Mouse (Mus musculus) testis, postnatal 10 days (tissue): ENCODE measurements at regions not wholly inside any gene's neighbourhood (a gene's known extent, or its start where the extent isn't known, plus 50 kb on each side); places are given as distances from the start of the nearest gene placed in this dataset.

Experiments
- DNase-seq: peaks from one replicate; pipeline ENCODE4 v3.0.0; 2021; ENCODE audit warnings: low spot score

DNA sequence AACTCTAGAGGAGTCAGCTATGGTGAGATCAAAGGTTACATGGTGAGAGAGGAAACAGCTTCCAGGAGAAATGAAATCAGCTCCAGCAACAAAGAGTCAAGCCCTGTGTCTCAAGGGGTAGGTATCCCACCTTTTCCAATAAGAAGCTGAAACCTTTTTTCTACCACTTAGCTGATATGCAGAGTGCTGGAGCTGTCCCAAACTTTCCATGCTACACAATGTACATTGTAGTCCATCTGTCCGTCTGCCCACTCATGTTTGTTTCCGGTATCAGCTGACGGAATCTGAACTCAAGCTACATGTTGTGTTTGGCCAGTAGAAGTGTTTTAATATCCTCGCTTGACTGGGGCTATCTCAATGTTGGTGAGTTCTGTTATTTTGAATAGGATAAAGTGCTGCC, 83.6 kb upstream of the Ngf start:
- DNase-seq = no peak

DNA sequence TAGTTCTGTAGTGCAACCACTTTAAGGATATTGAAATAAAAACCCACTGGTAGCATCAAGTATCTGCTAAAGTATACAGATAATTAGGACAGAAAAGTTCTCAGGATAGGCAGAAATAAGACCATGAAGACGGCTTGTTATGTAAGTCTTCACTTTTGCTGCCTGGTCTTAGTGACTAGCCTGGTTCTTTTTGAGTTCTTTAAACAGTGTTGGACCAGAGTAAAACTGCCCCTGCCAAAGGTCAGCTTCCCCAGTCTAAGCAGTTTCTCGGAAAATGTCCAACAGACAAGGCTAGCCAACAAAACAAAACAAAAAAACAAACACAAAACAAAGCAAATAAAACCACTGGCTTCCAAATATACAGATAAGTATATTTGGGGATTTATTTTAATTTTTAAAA, 85.1 kb upstream of the Ngf start:
- no peak for DNase-seq

DNA sequence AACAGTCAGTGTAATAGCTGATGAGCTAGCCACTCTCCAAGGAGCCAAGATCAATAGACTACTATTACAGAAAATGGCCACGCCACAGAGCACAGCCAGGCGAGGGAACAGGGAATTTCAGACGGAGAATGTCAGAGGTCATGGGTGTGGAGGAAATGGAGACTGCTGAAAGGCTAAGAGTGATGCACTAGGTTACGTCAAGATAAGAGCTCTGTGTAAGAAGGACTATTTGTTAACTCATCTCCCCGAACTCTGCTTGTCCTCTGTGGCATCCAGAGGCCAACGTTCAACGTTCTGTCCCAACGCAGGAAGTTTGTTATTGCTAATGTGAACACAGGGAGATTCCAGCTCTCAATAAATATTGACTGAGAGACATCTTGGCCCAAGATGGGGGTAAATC, 86.0 kb upstream of the Ngf start:
- no peak for DNase-seq

DNA sequence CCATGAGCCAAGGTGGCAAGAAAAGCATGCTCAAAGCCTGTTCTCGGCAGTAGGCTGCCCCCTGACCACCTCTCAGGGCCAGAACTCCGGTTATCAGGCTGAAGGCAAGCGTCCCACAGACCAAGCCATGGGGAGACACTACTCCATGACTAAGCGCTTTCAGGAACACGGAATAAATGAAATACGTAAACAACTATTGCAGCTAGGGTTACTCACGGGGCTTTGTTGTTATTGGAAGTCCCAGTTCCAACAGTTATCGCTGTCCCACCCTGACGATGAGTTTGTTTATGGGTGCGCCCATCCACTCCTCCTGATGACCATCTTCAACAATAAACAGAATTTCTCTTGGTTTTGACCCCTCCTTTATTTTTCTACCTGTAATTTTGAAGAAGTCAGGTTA, 88.0 kb upstream of the Ngf start:
- no peak for DNase-seq

DNA sequence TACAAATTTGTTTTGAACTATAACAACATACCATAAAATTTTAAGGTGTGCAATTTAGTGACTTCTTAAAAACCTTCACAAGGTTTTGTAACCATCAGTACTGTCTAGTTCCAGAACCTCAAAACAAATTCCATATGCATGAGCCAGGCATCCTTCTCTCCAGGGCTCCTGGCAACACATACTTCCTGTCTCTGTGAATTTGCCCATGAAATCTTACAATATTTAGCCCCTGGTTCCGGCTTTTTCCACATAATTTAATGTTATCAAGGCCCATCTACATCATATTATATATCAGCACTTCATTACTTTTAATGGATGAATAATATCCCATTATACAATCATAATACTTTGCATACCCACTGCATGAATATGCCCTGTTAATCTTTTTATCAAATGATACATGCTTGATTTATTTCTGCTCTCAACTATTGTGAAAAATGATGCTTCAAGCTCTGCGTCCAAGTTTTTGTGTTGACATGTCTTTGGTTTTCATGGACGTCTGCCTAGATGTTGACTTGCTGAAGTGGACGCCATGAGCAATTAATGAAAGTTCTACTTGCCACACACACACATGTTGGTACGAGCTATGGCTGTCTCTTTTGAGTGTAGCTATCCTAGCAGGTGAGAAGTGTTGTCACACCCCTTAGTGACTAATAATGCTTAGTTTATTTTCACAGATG, 95.2 kb upstream of the Ngf start:
- DNase-seq = no peak

DNA sequence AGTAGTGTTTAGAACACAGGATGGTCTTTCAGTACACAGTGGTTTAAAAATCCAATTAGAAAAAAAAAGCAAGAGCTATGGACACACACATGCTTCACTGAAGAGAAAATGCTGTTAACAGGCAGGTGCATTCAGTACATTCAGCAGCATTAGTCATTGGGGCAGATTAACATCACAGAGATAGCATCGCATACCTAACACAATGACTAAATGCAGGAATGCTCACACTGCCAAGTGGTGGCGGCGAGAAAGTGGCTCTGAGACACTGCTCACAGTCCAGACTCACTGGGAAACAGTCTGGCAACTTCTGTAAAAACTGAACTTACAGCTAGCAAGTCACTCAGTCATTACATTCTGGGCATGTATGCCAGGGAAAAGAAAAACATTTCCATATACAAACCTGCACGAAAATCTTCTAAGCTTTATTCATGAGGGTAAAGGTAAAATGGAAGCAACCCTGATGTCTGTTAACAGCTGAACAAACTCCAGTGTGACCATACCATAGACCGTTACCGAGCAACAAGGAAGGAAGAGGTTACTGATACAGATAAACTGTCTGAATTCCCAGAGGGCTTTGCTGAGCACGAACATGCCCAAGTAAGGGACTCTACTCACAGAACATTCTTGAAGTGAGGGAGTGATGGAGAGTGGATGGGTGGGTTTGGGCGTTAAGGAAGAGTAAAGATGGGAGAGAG, 97.4 kb upstream of the Ngf start:
- no peak for DNase-seq

DNA sequence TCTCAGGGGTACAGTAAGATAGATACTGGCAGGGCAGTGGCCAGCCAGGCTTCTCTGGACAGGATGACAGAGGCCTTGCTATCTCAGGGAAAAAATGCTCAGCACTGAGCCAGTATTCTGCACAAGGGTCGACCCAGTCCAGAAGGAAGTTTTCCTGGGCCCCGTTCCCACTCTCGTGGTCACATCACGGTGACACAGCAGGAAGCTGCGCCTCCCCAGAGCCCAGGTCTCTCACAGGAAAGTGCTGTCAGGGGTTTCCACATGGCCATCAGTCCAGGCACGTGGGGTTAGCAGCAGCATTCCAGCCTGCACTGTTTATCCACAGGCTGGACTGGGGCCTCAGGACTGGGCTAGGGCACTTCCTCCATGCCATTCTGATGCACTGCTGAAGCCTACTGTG, 103.5 kb upstream of the Ngf start:
- DNase-seq = no peak

DNA sequence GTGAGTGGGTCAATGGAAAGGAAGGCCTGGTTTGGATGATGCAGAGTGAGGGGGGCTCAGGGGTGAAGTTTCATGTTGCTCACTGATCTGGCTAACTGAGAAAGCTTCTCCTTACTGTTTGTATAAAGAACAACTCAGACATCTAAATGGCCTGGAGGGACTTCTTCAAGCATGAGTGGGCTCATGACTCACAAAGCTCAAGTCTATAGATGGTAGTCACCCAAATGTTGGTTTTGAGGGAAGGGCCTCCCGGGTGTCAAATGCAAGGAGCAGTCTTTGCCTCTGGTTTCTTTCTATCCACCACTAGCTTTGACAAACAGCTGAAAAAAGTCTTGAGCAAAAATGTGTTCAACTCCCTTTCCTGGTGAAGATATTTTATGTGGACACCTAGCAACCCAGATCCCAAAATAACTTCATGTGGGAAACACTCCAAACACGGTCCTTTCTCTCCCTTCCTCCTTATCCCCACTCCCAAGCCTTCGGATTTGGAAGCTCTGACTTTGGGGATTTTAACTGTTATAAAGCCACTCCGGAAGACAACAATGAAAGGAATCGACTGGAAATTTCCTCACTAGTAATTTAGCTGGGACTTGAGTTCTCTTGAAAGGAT, 105.3 kb upstream of the Ngf start:
- no peak for DNase-seq

DNA sequence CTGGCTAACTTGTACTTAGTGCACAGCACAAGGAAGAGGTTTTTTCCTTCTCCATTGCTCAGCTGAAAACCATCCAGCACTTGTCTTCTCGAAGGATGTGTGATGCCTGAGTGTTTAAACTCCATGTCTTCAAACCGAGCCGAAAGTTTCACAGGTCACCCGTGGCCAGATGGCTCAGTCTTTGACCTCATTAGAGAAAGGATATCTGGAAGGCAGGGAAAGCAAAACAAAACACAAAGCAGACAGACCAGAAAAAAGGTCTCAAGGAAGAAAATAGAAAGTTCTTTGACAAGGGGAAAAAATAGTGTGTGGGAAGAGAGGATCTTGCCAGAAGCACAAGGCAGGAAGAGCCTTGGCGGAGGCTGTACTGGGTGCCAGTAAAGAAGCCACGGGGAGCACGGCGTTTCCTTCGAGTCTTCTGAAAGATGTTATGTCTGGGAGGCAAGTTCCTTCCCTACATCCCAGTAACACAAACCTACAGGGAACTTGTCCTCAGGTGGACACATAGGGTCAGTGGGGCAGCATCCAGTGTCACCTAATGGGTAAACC, 108.9 kb upstream of the Ngf start:
- DNase-seq = no peak

DNA sequence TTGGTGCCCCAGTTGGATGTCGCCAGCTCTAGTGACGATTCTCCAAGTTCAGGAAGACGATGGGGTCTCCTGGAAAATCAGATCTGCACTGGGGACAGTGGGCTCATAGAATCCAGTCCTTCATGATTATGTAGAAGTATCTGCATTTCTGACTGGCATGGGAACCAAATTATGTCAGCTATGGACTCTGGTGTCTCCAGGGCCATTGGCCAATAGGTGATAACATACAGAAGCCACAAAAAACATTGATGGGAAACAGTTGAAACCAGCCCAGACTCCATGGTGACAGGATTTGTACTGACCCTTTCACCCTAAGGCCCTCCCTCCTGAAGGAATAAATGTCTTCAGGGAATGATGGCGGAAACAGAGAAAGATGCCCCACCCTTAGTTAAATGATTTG, 110.9 kb upstream of the Ngf start:
- no peak for DNase-seq

DNA sequence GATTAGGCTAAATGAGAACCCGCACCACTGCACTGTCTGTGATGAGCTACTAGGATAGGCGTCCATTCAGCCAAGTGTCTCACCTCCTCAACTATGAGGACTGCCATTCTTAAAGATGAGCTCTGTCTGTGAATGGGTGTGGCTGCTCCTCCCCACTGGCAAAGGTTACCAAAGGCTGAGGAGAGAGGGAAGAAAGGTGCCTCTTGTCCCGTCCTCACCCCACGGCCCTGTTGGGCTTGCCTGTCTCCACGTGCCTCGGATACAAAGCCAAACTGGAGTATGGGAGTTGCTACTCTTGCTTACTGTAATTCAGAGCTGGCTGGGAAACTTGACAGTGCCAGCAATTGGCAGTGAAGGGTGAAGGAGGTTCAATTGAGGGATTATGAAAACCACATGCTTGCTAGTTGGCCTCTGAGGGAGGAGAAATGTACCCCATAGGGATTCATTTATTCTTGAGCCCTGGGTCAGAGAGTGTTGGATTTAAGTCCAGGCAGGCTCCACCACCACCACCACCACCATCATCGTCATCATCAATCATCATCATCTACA, 112.6 kb upstream of the Ngf start:
- no peak for DNase-seq

DNA sequence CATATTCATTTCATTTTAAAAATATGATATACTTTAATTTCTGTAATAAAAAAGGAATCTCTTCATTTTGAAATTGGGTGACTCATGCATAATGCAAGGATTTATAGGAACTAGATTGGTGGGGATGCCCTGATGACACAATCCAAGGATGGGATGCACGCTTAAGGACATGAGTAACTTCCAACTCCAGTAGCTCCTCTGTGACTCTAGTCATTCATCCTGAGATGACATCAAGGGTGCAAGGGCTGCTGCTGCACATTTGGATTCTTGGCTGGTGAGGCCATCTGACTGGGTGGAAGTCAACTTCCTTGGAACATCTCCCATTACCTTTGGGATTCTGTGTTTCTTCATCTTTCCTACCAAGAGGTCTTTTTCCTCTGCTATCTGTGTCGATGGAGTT, 114.4 kb upstream of the Ngf start:
- no peak for DNase-seq

DNA sequence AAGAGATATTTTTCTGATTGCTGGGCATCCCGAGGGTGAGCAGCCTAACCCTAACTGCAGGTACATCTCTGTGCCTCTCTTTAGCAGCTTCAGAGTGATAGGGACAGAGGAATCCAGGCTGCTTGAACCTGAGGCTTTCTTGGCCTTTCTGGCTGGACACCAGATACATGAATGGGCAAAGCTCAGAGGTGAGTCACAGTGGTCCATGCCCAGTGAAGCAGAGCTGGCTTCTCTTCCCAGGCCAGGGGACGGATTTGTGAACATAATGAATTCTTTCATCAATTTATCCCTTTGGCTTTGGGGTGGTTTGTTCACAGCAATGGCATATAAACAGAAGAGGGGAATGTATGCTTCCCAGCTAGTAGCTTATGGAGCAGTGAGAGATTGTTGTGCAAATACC, 114.9 kb upstream of the Ngf start:
- DNase-seq = no peak

DNA sequence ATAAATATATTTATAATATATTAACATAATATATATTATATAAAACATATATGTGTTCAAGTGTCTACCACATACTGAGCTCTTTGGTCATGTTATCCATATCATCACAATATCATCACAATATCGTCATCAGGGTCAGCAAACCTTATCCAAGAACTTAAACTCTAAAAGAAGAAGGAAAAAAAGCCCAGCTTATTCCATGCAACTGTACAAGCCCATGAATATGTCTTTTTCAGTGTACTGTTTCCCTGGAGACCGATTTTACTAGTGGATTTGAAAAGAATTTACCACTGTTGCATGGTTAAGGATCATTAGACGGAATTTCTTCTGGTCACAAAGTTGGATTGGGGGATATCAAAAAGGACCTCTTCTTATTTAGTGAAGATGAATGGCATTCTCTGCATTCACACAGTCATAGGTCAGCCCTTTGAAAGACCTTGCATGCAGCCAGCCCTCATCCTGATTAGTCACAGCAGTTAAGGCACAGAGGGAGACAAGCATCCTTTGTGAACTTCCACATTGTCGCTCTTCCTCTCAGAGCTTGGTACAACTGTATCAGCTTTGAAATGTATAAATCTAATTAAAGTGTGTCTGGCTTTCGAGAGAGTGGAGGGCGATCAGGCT, 116.3 kb upstream of the Ngf start:
- no peak for DNase-seq

DNA sequence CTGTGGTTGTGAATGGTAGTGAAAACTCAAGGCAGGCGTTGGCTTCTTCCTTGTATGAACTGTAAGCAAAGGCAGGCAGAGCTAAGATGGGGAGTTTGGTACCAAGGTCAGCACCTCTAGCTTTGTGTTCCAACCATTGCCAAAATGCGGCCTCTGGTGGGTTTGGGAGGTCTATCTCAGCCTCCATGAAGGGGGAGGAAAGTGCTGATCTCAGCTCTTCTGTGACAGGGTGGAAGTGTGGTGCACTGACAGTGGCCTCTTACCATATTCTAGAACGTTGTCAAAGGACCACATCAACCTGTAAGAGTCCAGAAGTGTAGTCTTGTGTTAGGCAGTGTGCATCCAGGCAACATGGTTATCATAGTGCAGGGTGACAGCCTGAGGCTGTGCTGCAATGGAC, 123.6 kb upstream of the Ngf start:
- no peak for DNase-seq

DNA sequence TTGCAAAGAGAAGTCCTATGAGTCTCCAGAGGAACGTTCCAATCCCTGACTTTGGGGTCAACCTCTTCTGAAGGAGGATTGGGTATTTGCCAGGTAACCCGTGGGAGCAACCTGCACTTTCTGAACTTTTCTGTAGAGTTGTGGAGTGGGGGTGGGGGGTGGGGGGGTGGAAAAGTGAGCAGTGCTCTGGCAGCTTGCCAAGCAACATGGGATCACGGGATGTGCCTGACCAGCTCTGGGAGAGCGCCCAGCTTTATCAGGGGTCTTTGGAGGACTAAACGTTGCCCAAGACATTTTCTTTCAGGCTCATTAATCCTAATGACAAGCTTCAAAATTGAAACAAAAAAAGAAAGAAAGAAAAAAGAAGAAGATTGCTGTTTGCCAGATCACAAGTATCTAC, 124.4 kb upstream of the Ngf start:
- peak; percentile 64 for DNase-seq

DNA sequence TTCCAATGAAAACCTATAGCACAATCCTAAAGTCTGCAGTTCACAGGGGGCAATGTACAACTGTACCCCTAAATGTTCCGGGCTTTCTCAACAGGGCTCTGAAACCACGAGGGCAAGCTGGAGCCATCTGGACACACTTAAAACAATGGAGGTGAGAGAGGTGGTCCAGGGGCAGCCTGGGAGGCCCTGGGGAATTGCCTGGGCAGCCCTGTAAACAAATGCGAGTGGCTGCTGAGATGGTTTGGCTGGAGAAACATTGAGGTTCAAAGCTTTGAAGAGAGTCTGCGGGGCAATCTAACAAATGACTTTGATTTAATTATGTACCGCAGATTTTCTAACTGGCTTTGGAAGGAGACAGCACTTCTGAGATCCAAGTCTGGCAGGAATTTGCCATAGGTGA, 129.0 kb upstream of the Ngf start:
- DNase-seq = no peak

DNA sequence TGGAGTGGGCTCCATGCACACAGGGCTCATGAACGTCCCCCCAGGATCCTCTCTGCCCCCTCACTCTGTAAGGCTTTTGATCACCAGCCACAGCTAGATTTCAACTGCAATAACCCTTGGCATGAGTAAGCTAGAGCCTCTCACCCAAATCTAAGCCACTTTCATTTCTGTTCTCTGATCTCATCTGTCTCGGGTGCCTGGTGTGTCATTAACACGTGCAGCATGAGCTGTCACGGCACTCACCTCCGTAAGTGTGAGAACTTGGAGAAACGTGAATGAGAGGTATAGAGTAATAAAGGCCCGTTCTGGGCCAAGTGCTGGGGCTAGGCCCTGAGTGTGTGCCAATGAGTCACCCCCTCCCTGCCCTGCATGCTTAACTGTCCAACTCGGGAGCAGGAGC, 131.8 kb upstream of the Ngf start:
- DNase-seq = no peak

DNA sequence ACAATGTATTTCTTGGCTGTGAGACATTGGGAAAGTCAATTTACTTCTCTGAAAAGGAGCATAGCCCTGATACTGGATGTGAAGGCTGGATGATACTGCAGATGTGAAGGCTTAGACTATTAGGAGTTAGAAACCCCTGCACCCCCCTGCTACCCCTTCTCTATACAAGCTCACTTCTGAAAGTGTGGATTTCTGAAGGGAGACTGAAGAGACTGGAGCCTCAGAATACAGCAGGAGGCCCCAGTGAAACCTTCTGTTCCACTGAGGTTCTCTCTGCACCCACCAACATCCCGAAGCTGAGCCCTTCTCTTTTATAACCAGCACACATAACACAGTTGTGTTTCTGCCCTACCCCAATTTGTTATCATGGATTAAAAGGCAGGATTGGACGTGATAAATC, 131.7 kb upstream of the Vangl1 start:
- no peak for DNase-seq

DNA sequence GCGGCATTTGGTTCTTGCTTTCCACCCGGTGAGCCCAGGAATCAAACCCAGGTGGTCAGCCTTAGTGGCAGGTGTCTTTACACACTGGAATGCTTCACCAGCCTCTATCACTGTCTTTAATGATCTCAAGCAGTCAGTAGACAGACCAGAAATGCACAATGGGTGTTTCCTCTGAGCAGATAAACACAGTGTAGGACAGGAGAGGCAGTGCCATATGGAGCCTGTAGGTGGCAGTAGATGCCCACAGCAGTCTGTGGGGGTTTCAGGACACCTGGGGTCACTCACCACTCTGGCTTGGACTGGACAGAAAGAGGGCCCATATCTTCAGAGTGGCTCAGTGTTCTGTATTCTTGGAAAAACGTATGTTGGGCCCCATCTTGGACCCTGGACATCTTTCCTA, 130.7 kb upstream of the Vangl1 start:
- DNase-seq = peak; percentile 76

DNA sequence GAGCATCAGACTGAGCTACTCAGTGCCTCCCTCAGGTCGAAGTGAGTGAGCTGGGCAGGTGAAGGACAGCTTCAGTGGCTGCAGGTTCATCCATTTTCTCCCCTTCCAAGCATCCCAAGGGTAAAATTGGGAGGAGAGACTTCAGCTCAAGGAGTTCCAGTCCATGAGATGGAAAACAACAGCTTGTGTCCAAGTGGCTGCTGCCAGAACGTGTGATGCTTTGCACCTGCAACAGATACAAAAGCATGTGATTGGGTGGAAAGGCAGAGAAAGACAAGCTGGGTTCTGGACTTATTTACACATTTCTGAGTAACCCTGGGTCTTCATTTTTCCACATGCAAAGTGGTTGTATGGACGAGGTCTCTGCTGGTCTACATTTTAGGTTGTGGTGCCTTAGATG, 127.7 kb upstream of the Vangl1 start:
- no peak for DNase-seq

DNA sequence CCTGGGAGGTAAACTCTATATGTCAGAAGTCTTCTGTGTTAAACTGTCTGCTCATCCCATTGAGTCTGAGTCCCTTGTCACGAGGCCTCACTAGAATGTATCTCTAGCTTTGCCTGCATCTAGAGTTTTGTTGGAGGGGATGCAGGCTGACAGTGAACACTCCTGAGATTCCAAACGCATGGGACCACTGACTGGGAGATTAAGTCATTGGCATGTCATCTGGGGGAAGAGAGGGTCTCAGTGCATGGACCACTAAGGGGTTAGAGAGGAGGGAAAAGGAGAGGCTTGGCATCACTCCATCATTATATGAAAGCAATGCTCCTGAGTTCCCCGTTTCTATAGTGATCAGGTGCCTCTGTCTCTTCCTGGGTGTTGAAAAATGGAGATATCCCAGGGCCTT, 114.8 kb upstream of the Vangl1 start:
- DNase-seq = no peak

DNA sequence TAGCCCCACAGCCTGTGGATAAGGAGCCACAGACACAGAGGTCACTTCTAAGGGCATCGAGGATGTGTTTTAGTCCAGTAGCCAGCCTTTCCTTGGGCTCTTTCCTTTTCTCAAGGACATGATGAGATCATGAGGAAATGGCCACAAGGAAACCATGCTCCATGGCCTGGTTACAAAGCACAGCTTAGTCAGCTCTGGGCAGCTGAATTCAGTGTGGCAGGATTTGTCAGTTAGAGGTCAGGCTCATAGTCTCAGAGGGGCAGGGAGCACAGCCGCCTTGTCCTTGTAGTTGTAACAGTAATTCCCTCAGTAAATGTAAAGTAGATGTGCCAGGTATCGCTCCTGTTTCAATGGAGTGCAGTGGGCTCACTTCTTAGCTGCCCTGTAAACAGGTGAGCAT, 111.7 kb upstream of the Vangl1 start:
- DNase-seq = no peak
